Mouse (Mus musculus): ENCODE measurements around the gene Olfr299. TPM values are rescaled to one million over a fixed set of nuclear protein-coding genes. Genes with fewer than 3 reads are reported as not detected.

The Olfr299 gene
- not detected in 2 replicates for polyA plus RNA-seq (2015; fragmentation: Nextera tagmentation; extraction: Ambion mirVana)

DNA sequence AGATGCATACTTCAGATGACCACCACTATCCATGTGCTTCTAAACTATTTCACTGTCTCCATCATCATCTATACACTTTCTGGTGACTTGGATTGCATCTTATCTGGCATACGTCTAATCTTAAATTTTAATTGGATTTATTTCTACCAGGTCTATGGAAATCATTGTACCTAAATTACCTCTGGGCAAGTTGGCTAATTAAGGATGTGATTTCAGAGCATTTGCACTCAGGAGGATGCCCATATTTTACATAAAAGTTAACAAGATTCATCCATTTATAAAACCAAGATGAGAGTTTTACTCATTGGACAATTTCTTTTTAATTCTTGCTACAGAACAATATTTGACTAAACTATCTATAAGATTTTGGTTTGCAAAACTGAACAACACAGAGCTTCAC, at the start of gene Olfr299:
TSS of gene Olfr299 (plus strand) at position 301 of the 400 bp plus-strand sequence.

DNA sequence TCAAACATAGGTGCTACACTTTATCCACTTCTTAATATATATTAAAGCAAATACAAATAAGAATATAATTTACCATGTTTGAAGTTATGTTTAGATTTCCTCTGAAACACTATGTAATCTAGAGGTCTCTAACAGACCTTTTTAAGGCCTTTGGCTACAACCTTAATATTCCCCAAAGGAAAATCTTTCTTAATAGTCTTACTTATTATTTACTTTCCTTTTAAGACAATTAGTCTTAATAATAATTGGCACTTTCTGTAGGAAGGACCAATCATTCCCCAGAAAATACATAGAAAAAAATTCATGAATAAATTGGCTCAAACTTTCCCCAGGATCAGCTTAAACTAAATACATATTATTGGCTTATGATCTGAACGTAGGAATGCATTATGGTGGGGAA, 32.7 kb downstream of the Olfr299 start, which contains the start of gene Olfr298:
TSS of gene Olfr298 (minus strand) at position 101 of the 400 bp plus-strand sequence.

Other genes starting within 250 kb of the Olfr299 start
- not detected in 2 replicates for gene Vmn2r76, start 213.6 kb upstream of the Olfr299 start, polyA plus RNA-seq (2015; fragmentation: Nextera tagmentation; extraction: Ambion mirVana)
- not detected in 2 replicates for gene Olfr310, start 182.7 kb upstream of the Olfr299 start, polyA plus RNA-seq (2015; fragmentation: Nextera tagmentation; extraction: Ambion mirVana)
- gene Olfr309, start 146.2 kb upstream of the Olfr299 start, polyA plus RNA-seq (2015; fragmentation: Nextera tagmentation; extraction: Ambion mirVana) = not detected in 2 replicates
- not detected in 2 replicates for gene Olfr308, start 134.3 kb upstream of the Olfr299 start, polyA plus RNA-seq (2015; fragmentation: Nextera tagmentation; extraction: Ambion mirVana)
- not detected in 2 replicates for gene Olfr307, start 122.3 kb upstream of the Olfr299 start, polyA plus RNA-seq (2015; fragmentation: Nextera tagmentation; extraction: Ambion mirVana)
- gene Olfr305, start 93.0 kb upstream of the Olfr299 start, polyA plus RNA-seq (2015; fragmentation: Nextera tagmentation; extraction: Ambion mirVana) = not detected in 2 replicates
- not detected in 2 replicates for gene Olfr304, start 73.3 kb upstream of the Olfr299 start, polyA plus RNA-seq (2015; fragmentation: Nextera tagmentation; extraction: Ambion mirVana)
- not detected in 2 replicates for gene Olfr303, start 62.1 kb upstream of the Olfr299 start, polyA plus RNA-seq (2015; fragmentation: Nextera tagmentation; extraction: Ambion mirVana)
- gene Olfr301, start 56.1 kb upstream of the Olfr299 start, polyA plus RNA-seq (2015; fragmentation: Nextera tagmentation; extraction: Ambion mirVana) = not detected in 2 replicates
- gene Olfr298, start 32.6 kb downstream of the Olfr299 start, polyA plus RNA-seq (2015; fragmentation: Nextera tagmentation; extraction: Ambion mirVana) = not detected in 2 replicates
- not detected in 2 replicates for gene Olfr297, start 60.0 kb downstream of the Olfr299 start, polyA plus RNA-seq (2015; fragmentation: Nextera tagmentation; extraction: Ambion mirVana)
- gene Olfr295, start 123.9 kb downstream of the Olfr299 start, polyA plus RNA-seq (2015; fragmentation: Nextera tagmentation; extraction: Ambion mirVana) = not detected in 2 replicates
- not detected in 2 replicates for gene Olfr294, start 156.7 kb downstream of the Olfr299 start, polyA plus RNA-seq (2015; fragmentation: Nextera tagmentation; extraction: Ambion mirVana)
- gene Olfr293, start 189.1 kb downstream of the Olfr299 start, polyA plus RNA-seq (2015; fragmentation: Nextera tagmentation; extraction: Ambion mirVana) = not detected in 2 replicates
- not detected in 2 replicates for gene Olfr292, start 228.4 kb downstream of the Olfr299 start, polyA plus RNA-seq (2015; fragmentation: Nextera tagmentation; extraction: Ambion mirVana)

All from neural tube, postnatal 0 days (tissue).